Mouse (Mus musculus): ENCODE results near the gene Cep57l1.

- TF ChIP-seq POLR2A (IDR thresholded peaks at IDR 0.05; ENCODE audit: borderline replicate concordance, extremely low read depth, insufficient read depth, insufficient read length, poor library complexity, severe bottlenecking) (no peak), CTCF (IDR thresholded peaks at IDR 0.05; ENCODE audit: borderline replicate concordance, extremely low read depth, insufficient read depth, insufficient read length) (no peak)
These were observed 39.0 kb upstream of the Cep57l1 start for GRCm38 (mm10) chr10:41848721-41849120.
